Mouse (Mus musculus): ENCODE measurements at regions not wholly inside any gene's neighbourhood (a gene's known extent, or its start where the extent isn't known, plus 50 kb on each side); places are given as distances from the start of the nearest gene placed in this dataset.

GRCm38 (mm10) chr16:25042669-25043440, 243.8 kb upstream of the Tprg start:
- DNase-seq: peak; percentile 48

GRCm38 (mm10) chr16:25044637-25045036, 242.0 kb upstream of the Tprg start:
- no peak for DNase-seq

GRCm38 (mm10) chr16:25047726-25048125, 238.9 kb upstream of the Tprg start:
- no peak for DNase-seq

GRCm38 (mm10) chr16:25049928-25050510, 236.6 kb upstream of the Tprg start:
- peak; percentile 24 for DNase-seq

GRCm38 (mm10) chr16:25051044-25051443, 235.6 kb upstream of the Tprg start:
- no peak for DNase-seq

GRCm38 (mm10) chr16:25052428-25052827, 234.2 kb upstream of the Tprg start:
- no peak for DNase-seq

GRCm38 (mm10) chr16:25052917-25053343, 233.7 kb upstream of the Tprg start:
- DNase-seq: peak; percentile 43

- no peak for DNase-seq
Measured at GRCm38 (mm10) chr16:25054304-25054703, 232.3 kb upstream of the Tprg start.

GRCm38 (mm10) chr16:25055376-25055775, 231.2 kb upstream of the Tprg start:
- no peak for DNase-seq

GRCm38 (mm10) chr16:25058051-25058747, 228.4 kb upstream of the Tprg start:
- no peak for DNase-seq

GRCm38 (mm10) chr16:25058812-25059501, 227.7 kb upstream of the Tprg start:
- peak; percentile 99 for DNase-seq

- DNase-seq: peak; percentile 92
Measured at GRCm38 (mm10) chr16:25059504-25059992, 227.1 kb upstream of the Tprg start.

GRCm38 (mm10) chr16:25060266-25060665, 226.4 kb upstream of the Tprg start:
- no peak for DNase-seq

GRCm38 (mm10) chr16:25061631-25062030, 225.0 kb upstream of the Tprg start:
- DNase-seq: no peak

- no peak for DNase-seq
Measured at GRCm38 (mm10) chr16:25063981-25064380, 222.6 kb upstream of the Tprg start.

GRCm38 (mm10) chr16:25064538-25064937, 222.1 kb upstream of the Tprg start:
- peak; percentile 94 for DNase-seq

- DNase-seq: peak; percentile 62
Measured at GRCm38 (mm10) chr16:25066822-25067221, 219.8 kb upstream of the Tprg start.

GRCm38 (mm10) chr16:25067276-25068249, 219.1 kb upstream of the Tprg start:
- DNase-seq: peak; percentile 69

GRCm38 (mm10) chr16:25080811-25081210, 205.8 kb upstream of the Tprg start:
- DNase-seq: no peak

- no peak for DNase-seq
Measured at GRCm38 (mm10) chr16:25083729-25084128, 202.9 kb upstream of the Tprg start.

GRCm38 (mm10) chr16:25087741-25088648, 198.6 kb upstream of the Tprg start:
- no peak for DNase-seq

All from lung, postnatal 10 days (tissue).